In the genomic region with DNA sequence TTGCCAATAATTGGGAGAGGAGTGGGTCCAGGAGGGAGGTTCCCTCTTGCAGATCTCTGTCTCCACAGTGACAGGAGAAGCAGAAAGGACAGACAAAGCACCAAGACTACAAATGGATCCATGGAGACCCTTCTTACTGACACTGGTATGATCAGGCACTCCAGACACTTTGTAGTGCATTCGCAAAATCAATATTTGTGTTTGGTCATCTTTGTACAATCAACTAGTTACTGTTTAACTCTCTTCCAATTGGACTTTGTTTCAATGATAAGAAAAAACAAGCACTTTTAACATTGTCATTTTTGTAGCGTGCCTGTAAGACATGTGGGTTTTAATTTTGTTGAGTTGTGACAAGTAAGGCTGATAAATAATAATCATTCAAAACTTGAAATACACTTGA, we compare ENCODE assay signal across 34 mouse cellular contexts. TPM values are rescaled to one million over a fixed set of nuclear protein-coding genes. Genes with fewer than 3 reads are reported as not detected.
DNase-seq lines count a peak whose midpoint lies in the region; ATAC-seq and TF ChIP-seq lines count a peak whose summit lies in the region.
"Had no signal": no experiment of that assay in that cellular context is flagged by ENCODE, and none has a peak within 500 bp of the region (broad histone marks: within the 10 kb centered on the region; RNA-seq: fewer than 3 reads in every experiment).

A gene (minus strand): TSS at position 135 of the 400 bp plus-strand sequence.

- no peak within 1 kb of the TSS for H3K4me2 ChIP-seq in liver, embryonic 15.5 days
- no peak within 1 kb of the TSS for H3K4me2 ChIP-seq in midbrain, embryonic 16.5 days (ENCODE audit: low read length)
- no peak within 1 kb of the TSS for H3K4me2 ChIP-seq in lung, postnatal 0 days (replicated peaks; ENCODE audit: low read depth, low read length)
- H3K4me2 ChIP-seq: forebrain, embryonic 13.5 days; heart, embryonic 13.5 days; hindbrain, embryonic 15.5 days; limb, embryonic 13.5 days; lung, embryonic 14.5 days; midbrain, embryonic 15.5 days had no signal

- H3K36me3 ChIP-seq in liver, adult 2 months (ENCODE audit: control insufficient read depth, insufficient read depth, low read length) = peaks cover 2% of the 10 kb centered on the region; the same call in 1 of the 2 replicates
- H3K36me3 ChIP-seq in liver, embryonic 15.5 days (replicated peaks) = no peaks in the 10 kb centered on the region
- no peaks in the 10 kb centered on the region for H3K36me3 ChIP-seq in midbrain, embryonic 16.5 days (ENCODE audit: control insufficient read depth, insufficient read depth, low read length)
- no peaks in the 10 kb centered on the region for H3K36me3 ChIP-seq in lung, postnatal 0 days (ENCODE audit: insufficient read depth, low read length)
- H3K36me3 ChIP-seq: heart, embryonic 13.5 days; hindbrain, embryonic 15.5 days; limb, embryonic 13.5 days; midbrain, embryonic 10.5 days; midbrain, embryonic 15.5 days had no signal

- no peak for TF ChIP-seq CTCF in liver, adult 2 months (IDR thresholded peaks at IDR 0.05; ENCODE audit: low read depth, low read length)
- no peak for TF ChIP-seq CTCF in lung, postnatal 0 days (IDR thresholded peaks at IDR 0.05)

- peak; percentile 95 for DNase-seq in liver, adult 2 months (ENCODE audit: extremely low read depth, low read depth, low spot score)
- no peak for DNase-seq in liver
- peak; percentile 59 for DNase-seq in large intestine, adult 2 months (ENCODE audit: low read depth, low spot score)
- no peak for DNase-seq in lung, postnatal 0 days (ENCODE audit: low spot score)
- DNase-seq in thymus, postnatal 0 days (ENCODE audit: low spot score) = no peak
- DNase-seq: cerebellum, adult 11 months; cerebellum, adult 9-10 months; cerebellum, postnatal 36 days; gastrocnemius, postnatal 10 days; heart, postnatal 10 days; kidney, adult 9 months; kidney, postnatal 10 days; lung, embryonic 14.5 days; right cerebral cortex, postnatal 4 days; thymus, postnatal 4 days had no signal

- no peaks in the 10 kb centered on the region for H3K27me3 ChIP-seq in liver, adult 2 months (ENCODE audit: control insufficient read depth, insufficient read depth, low read length)
- no peaks in the 10 kb centered on the region for H3K27me3 ChIP-seq in liver, embryonic 15.5 days
- H3K27me3 ChIP-seq in midbrain, embryonic 16.5 days (ENCODE audit: control insufficient read depth, insufficient read depth, low read depth, low read length) = no peaks in the 10 kb centered on the region
- H3K27me3 ChIP-seq in lung, postnatal 0 days (replicated peaks; ENCODE audit: insufficient read depth, low read length) = no peaks in the 10 kb centered on the region
- H3K27me3 ChIP-seq: forebrain, embryonic 13.5 days; heart, embryonic 13.5 days; hindbrain, embryonic 15.5 days; limb, embryonic 13.5 days; midbrain, embryonic 15.5 days had no signal

- peak; percentile 62; the same call in 1 of the 2 replicates for ATAC-seq in liver, embryonic 15.5 days (ENCODE audit: insufficient read depth)
- ATAC-seq in midbrain, embryonic 16.5 days = no peak
- no peak for ATAC-seq in lung, postnatal 0 days
- ATAC-seq: forebrain, embryonic 13.5 days; inflammation-experienced regulatory T-cells, adult 6 months; midbrain, embryonic 15.5 days had no signal

- TF ChIP-seq POLR2A in liver, adult 2 months (IDR thresholded peaks at IDR 0.05; ENCODE audit: extremely low read depth, insufficient read depth, low read length) = no peak

- no peak for TF ChIP-seq EP300 in lung, postnatal 0 days (IDR thresholded peaks at IDR 0.05)

- H3K79me2 ChIP-seq in liver, adult 2 months (ENCODE audit: control insufficient read depth, insufficient read depth, low read length) = no peaks in the 10 kb centered on the region

- WGBS in liver, adult 2 months = 25% methylated on average over 2 of the region's 2 CpGs
- 31% methylated on average over 2 of the region's 2 CpGs for WGBS in large intestine, adult 2 months
- 45% methylated on average over 2 of the region's 2 CpGs for WGBS in liver, embryonic 15.5 days (ENCODE audit: insufficient replicate concordance)
- WGBS in midbrain, embryonic 16.5 days = 88% methylated on average over 2 of the region's 2 CpGs
- WGBS in lung, postnatal 0 days = 74% methylated on average over 2 of the region's 2 CpGs

- H3K9ac ChIP-seq in liver, adult 2 months (ENCODE audit: low read depth, low read length) = peak within 1 kb of the TSS; percentile 66
- H3K9ac ChIP-seq in liver, embryonic 15.5 days = no peak within 1 kb of the TSS
- no peak within 1 kb of the TSS for H3K9ac ChIP-seq in midbrain, embryonic 16.5 days (ENCODE audit: low read depth, low read length)
- H3K9ac ChIP-seq in lung, postnatal 0 days (replicated peaks; ENCODE audit: low read depth) = no peak within 1 kb of the TSS
- H3K9ac ChIP-seq: forebrain, embryonic 13.5 days; heart, embryonic 13.5 days; hindbrain, embryonic 15.5 days; limb, embryonic 13.5 days; lung, embryonic 14.5 days; midbrain, embryonic 15.5 days had no signal

- peak within 1 kb of the TSS; percentile 59 for H3K4me3 ChIP-seq in liver, adult 2 months (ENCODE audit: insufficient read depth, low read depth, low read length)
- H3K4me3 ChIP-seq in liver, embryonic 15.5 days (replicated peaks) = peak within 1 kb of the TSS; percentile 27
- H3K4me3 ChIP-seq in midbrain, embryonic 16.5 days (ENCODE audit: low read depth, low read length) = no peak within 1 kb of the TSS
- no peak within 1 kb of the TSS for H3K4me3 ChIP-seq in lung, postnatal 0 days (ENCODE audit: low read depth, low read length)
- H3K4me3 ChIP-seq: forebrain, embryonic 13.5 days; heart, embryonic 13.5 days; hindbrain, embryonic 15.5 days; left cerebral cortex, adult 2 months; limb, embryonic 13.5 days; midbrain, embryonic 10.5 days; midbrain, embryonic 15.5 days had no signal

- peaks cover 8% of the 10 kb centered on the region for H3K4me1 ChIP-seq in liver, adult 2 months (ENCODE audit: control insufficient read depth, insufficient read depth, low read length)
- H3K4me1 ChIP-seq in liver, embryonic 15.5 days (replicated peaks) = no peaks in the 10 kb centered on the region
- H3K4me1 ChIP-seq in midbrain, embryonic 16.5 days (ENCODE audit: control insufficient read depth, insufficient read depth, low read length) = no peaks in the 10 kb centered on the region
- H3K4me1 ChIP-seq in lung, postnatal 0 days (ENCODE audit: insufficient read depth, low read depth, low read length) = no peaks in the 10 kb centered on the region
- H3K4me1 ChIP-seq: forebrain, embryonic 13.5 days; heart, embryonic 13.5 days; hindbrain, embryonic 15.5 days; limb, embryonic 13.5 days; midbrain, embryonic 10.5 days; midbrain, embryonic 15.5 days had no signal

- H3K9me3 ChIP-seq in liver, embryonic 15.5 days (replicated peaks) = no peaks in the 10 kb centered on the region
- no peaks in the 10 kb centered on the region for H3K9me3 ChIP-seq in midbrain, embryonic 16.5 days (replicated peaks; ENCODE audit: control insufficient read depth, low read length, poor library complexity, severe bottlenecking)
- H3K9me3 ChIP-seq in lung, postnatal 0 days (ENCODE audit: low read length) = no peaks in the 10 kb centered on the region
- H3K9me3 ChIP-seq: forebrain, embryonic 13.5 days; hindbrain, embryonic 15.5 days; limb, embryonic 13.5 days; midbrain, embryonic 10.5 days; midbrain, embryonic 15.5 days had no signal

- peak within 1 kb of the TSS; percentile 64 for H3K27ac ChIP-seq in liver, adult 2 months (replicated peaks; ENCODE audit: insufficient read depth, low read depth, low read length)
- H3K27ac ChIP-seq in liver, embryonic 15.5 days (replicated peaks) = no peak within 1 kb of the TSS
- H3K27ac ChIP-seq in midbrain, embryonic 16.5 days (ENCODE audit: low read length) = no peak within 1 kb of the TSS
- H3K27ac ChIP-seq in lung, postnatal 0 days (ENCODE audit: low read length) = no peak within 1 kb of the TSS
- H3K27ac ChIP-seq: forebrain, embryonic 13.5 days; heart, embryonic 13.5 days; hindbrain, embryonic 15.5 days; left cerebral cortex, adult 2 months; limb, embryonic 13.5 days; midbrain, embryonic 10.5 days; midbrain, embryonic 15.5 days had no signal

RNA-seq across cellular contexts. Expression of the gene that starts here (rescaled TPM):
- 643 and 696 TPM in 2 replicates for total RNA-seq in liver, adult 2 months (2014; rRNA removed)
- polyA plus RNA-seq in liver, adult 2 months (2012; rRNA removed) = 243 and 307 TPM in 2 replicates
- 9.7 and 30.4 TPM in 2 replicates for polyA plus RNA-seq in large intestine, adult 2 months (2012; rRNA removed)
- polyA plus RNA-seq in liver, embryonic 15.5 days (2015; fragmentation: Nextera tagmentation; extraction: Ambion mirVana) = 152 and 163 TPM in 2 replicates
- polyA plus RNA-seq in midbrain, embryonic 16.5 days (2015; fragmentation: Nextera tagmentation; extraction: Ambion mirVana) = not detected in 2 replicates
- polyA plus RNA-seq in lung, postnatal 0 days (2015; fragmentation: Nextera tagmentation; extraction: Ambion mirVana) = 0.07 TPM in 1 of 2 replicates, not detected in the other
- polyA plus RNA-seq in thymus, postnatal 0 days (2015; fragmentation: Nextera tagmentation; extraction: Ambion mirVana) = not detected in 2 replicates
- total RNA-seq: gastrocnemius, postnatal 10 days; heart, adult 8-10 months; heart, postnatal 10 days; hematopoietic stem cell, adult 5-6 weeks; layer of hippocampus, adult 18-20 months; layer of hippocampus, postnatal 10 days; left cerebral cortex, adult 2 months; left cerebral cortex, postnatal 25 days; megakaryocyte progenitor cell, adult 5-6 weeks had no signal
- polyA plus RNA-seq: embryonic facial prominence, embryonic 11.5 days; forebrain, embryonic 13.5 days; gonadal fat pad, adult 2 months; inflammation-experienced regulatory T-cells, adult 6 months; limb, embryonic 13.5 days; lung, embryonic 14.5 days; midbrain, embryonic 10.5 days; midbrain, embryonic 15.5 days; neural tube, embryonic 11.5 days had no signal

Comparison
In these comparisons a context has a peak if more than half of its experiments do, and no peak if none do; other contexts are left out.
1. DNase-seq: peak in liver, adult 2 months (single experiment) and large intestine, adult 2 months (single experiment); none in liver (single experiment), lung, postnatal 0 days (single experiment) and thymus, postnatal 0 days (single experiment).
2. H3K4me3 ChIP-seq: peak in liver, adult 2 months (single experiment) and liver, embryonic 15.5 days (single experiment); none in midbrain, embryonic 16.5 days (single experiment) and lung, postnatal 0 days (single experiment).